Mouse (Mus musculus): ENCODE measurements around the gene Coil. TPM values are rescaled to one million over a fixed set of nuclear protein-coding genes. Genes with fewer than 3 reads are reported as not detected.

Gene Coil
- total RNA-seq (2023), result 18.4 TPM

DNA sequence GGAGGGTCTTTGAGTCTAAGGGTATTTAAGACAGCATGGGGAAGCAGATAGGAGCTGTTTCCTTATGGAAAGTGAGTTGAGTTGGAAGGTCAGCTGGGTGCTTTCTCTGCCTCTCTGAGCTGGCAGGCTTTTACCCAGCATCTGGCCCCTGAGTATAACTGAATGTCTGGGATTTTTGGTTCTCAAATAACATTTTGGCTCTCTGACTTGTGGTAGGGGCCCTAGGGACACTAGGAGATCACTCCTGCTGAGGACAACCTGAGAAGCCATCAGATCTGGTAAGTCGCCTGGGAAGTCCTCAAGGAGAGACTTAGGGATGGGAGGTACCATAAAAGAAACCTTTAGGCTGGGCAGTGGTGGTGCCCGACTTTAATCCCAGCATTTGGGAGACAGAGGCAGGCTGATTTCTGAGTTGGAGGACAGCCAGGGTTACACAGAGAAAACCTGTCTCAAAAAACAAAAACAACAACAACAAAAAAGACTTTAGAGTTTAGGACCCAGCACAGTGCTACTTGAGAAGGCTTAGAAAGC lies at the start of gene Coil:
Coil (plus strand) TSS at position 51 of the 531 bp plus-strand sequence.

DNA sequence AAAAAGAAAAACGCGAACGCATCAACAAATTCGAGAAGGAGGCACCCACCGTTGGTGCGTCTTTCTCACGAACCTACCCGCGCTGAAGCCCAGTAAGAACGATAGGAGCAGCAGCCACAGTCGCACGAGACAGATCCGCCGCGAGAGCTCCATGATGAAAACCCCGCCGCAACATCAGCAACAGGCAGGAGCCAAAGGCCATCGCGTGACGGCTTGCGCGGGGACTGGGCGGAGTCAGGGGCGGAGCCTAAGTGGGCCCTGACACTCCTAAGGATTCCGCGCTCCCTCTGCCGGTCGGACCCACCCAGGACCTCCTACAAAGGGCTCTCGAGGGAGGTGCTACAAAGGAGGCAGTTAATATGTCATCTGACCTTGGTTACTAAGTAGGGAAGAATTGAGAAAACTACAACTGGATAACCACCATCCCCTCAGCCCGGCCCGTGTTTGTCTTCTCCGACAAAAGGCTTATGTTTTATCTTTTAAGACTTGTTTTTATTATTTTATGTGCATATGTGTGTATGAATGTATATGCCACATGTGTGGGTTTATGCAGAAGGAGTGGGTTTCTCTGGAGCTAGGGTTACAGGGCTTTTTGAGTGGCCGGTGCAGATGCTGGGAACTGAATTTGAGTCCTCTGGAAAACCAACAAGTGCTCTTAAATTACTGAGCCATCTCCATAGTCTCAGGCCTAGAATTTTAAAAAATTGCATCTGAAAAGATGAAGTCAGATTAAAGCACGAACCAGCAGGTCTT lies 14.7 kb upstream of the Coil start, which contains the start of gene Scpep1:
Scpep1 (minus strand) TSS at position 249 of the 753 bp plus-strand sequence.

DNA sequence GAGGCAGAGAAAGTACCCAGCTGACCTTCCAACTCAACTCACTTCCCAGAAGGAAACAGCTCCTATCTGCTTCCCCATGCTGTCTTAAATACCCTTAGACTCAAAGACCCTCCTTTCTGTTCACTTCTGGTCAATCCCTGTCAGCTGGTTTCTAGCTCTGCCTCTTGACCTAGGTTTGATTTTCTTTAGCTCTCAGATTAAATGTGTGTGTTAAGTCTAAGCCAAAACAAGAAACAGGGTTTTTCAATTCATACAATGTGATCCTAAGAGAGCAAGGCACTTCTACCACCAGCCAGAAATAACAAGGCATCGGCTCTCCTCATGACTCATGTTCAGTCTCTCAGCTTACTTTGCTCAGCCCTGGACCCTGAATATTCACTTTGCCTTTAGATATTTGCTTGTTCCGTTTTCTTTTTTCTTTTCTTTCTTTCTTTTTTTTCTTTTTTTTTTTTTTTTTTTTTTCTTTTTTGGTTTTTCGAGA lies 3.1 kb upstream of the Coil start, which contains the start of gene Elobl:
Elobl (minus strand) TSS at position 51 of the 481 bp plus-strand sequence.

DNA sequence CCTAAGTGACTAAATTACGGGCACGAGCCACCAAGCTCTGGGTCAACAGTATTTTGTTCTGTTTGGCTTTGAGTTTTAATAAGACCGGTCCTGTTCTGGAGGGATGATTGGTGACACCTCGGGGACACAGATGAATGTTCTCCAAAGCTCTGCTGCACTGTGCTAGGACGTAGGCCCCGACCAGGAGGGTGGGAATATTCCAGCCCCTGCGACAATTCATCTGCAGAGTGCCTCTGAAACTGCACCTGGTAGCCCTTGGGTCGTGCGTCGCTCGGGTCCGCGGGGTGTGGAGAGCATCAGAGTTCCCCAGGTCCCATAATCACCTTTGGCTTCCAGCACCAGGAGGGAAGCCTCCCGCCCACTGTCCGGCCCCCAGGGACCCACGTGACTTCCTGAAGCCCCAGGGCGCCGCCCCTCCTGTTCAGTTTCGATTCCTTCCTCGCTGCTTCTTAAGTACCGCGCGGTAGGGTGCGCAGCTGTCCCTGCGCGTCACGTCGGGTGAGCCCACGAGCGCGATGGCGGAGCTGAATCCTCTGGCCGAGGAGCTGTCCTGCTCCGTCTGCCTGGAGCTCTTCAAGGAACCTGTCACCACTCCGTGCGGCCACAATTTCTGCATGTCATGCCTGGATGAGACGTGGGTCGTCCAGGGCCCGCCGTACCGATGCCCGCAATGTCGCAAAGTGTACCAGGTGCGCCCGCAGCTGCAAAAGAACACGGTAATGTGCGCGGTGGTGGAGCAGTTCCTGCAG lies 29.1 kb downstream of the Coil start, which contains the start of gene Trim25:
Trim25 (plus strand) TSS at position 403 of the 749 bp plus-strand sequence.

Other genes starting within 250 kb of the Coil start
- gene Akap1, start 105.7 kb upstream of the Coil start, total RNA-seq (2023), result 1.7 TPM
- 9.6 TPM for gene Scpep1, start 14.8 kb upstream of the Coil start, total RNA-seq (2023)
- not detected for gene Elobl, start 3.3 kb upstream of the Coil start, total RNA-seq (2023)
- 92.0 TPM for gene Trim25, start 29.1 kb downstream of the Coil start, total RNA-seq (2023)
- 19.2 TPM for gene Dgke, start 96.6 kb downstream of the Coil start, total RNA-seq (2023)
- gene Gm525, start 103.6 kb downstream of the Coil start, total RNA-seq (2023), result not detected